Mouse (Mus musculus): Measurements from ENCODE around the gene Ubtfl1.
"Not testable (repeated sequence)": the region's sequence is repeated elsewhere in the genome, so short reads cannot be mapped to it uniquely, and the experiment has no call there.

DNA sequence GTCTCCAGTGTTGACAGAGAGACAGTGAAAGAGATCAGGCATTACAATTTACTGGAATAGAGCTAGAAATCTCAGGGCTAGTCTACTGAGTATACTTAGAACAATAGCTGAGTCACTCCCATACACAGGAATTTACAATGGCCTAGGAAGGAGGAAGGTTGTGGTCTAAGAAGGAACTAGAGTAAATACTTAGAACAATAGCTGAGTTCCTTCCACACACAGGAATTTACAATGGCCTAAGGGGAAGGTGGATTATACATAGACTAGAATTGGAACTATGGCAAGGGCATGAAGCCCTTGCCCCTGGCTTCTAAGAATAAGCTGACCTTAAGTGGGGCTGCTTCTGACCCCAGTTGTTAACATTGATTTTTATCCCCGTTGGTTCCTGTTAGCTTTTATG, 31.2 kb upstream of the Ubtfl1 start:
- not testable (repeated sequence) for TF ChIP-seq CTCF (IDR thresholded peaks at IDR 0.05); POLR2A (IDR thresholded peaks at IDR 0.05; ENCODE audit: insufficient read depth, low read depth, low read length)
